Mouse (Mus musculus) midbrain, postnatal 0 days (tissue): ENCODE data around the gene Cd34. TPM values are rescaled to one million over a fixed set of nuclear protein-coding genes. Genes with fewer than 3 reads are reported as not detected.

ENCODE experiments used
- ATAC-seq: fragments of 200-750 bp; cut with Nextera tagmentation; 2 replicates; pipeline ENCODE4 v1.8.0; 2017; ENCODE audit warnings: moderate number of reproducible peaks, mild to moderate bottlenecking, moderate TSS enrichment, moderate library complexity; ENCODE audit not compliant: low FRiP score
- DNase-seq: peaks from one replicate; pipeline ENCODE4 v3.0.0-alpha.2; 2015; ENCODE audit warnings: low spot score
- H3K27ac ChIP-seq: fragments of 300-500 bp; sonication (generic); 2 replicates; pipeline ENCODE4 v1.5.1; 2014; ENCODE audit warnings: low read depth, mild to moderate bottlenecking, low read length, mixed read lengths
- H3K27me3 ChIP-seq: fragments of 300-500 bp; sonication (generic); 2 replicates; pipeline ENCODE4 v1.6.1; 2014; ENCODE audit warnings: low read length, control low read depth, mixed read lengths; ENCODE audit not compliant: insufficient read depth
- H3K36me3 ChIP-seq: fragments of 300-500 bp; sonication (generic); 2 replicates; pipeline ENCODE4 v1.6.1; 2014; ENCODE audit warnings: low read length, control low read depth, mixed read lengths; ENCODE audit not compliant: insufficient read depth
- H3K4me1 ChIP-seq: fragments of 300-500 bp; sonication (generic); 2 replicates; pipeline ENCODE4 v1.6.1; 2014; ENCODE audit warnings: mild to moderate bottlenecking, control low read depth, antibody characterized with exemption, low read length, mixed read lengths; ENCODE audit not compliant: insufficient read depth
- H3K4me2 ChIP-seq: fragments of 300-500 bp; sonication (generic); 2 replicates; pipeline ENCODE4 v1.6.1; 2014; ENCODE audit warnings: low read depth, mild to moderate bottlenecking, low read length, mixed read lengths; ENCODE audit not compliant: poor library complexity, severe bottlenecking
- H3K4me3 ChIP-seq: fragments of 300-500 bp; sonication (generic); 2 replicates; pipeline ENCODE4 v1.5.1; 2014; ENCODE audit warnings: low read depth, mild to moderate bottlenecking, low read length, moderate library complexity
- H3K9ac ChIP-seq: fragments of 300-500 bp; sonication (generic); replicated peaks from 2 replicates; pipeline ENCODE4 v1.6.1; 2014; ENCODE audit warnings: mild to moderate bottlenecking, low read length, moderate library complexity, mixed read lengths; ENCODE audit not compliant: poor library complexity, severe bottlenecking
- H3K9me3 ChIP-seq: fragments of 300-500 bp; sonication (generic); 2 replicates; pipeline ENCODE4 v1.6.1; 2016; ENCODE audit warnings: low read length, control low read depth
- CTCF ChIP-seq: IDR thresholded peaks from 2 replicates; pipeline ENCODE4 v1.5.1; 2016; ENCODE audit warnings: antibody characterized with exemption, mild to moderate bottlenecking
- WGBS: fragments of 180-500 bp; shearing (Covaris S2); extraction: QIAGEN DNeasy Blood & Tissue Kit; methylation state at CpG from one replicate; pipeline ENCODE4 v1.1.7; 2014; 5-methylcytosine and 5-hydroxymethylcytosine counted together
- polyA plus RNA-seq: library from polyadenylated mRNA; unstranded; fragments of >200 nt; fragmentation: Nextera tagmentation; extraction: Ambion mirVana; gene quantifications from 2 replicates; pipeline ENCODE4 v1.2.1, GENCODE M21; 2015
- total RNA-seq: library from RNA; depleted of rRNA; stranded (reverse); fragments of >200 nt; gene quantifications from 2 replicates; pipeline ENCODE4 v1.2.3, GENCODE M21; 2014

Cd34 gene
- total and polyA plus RNA-seq, 2 experiments from 2014 or later = 17.6 to 18.5 TPM

DNA sequence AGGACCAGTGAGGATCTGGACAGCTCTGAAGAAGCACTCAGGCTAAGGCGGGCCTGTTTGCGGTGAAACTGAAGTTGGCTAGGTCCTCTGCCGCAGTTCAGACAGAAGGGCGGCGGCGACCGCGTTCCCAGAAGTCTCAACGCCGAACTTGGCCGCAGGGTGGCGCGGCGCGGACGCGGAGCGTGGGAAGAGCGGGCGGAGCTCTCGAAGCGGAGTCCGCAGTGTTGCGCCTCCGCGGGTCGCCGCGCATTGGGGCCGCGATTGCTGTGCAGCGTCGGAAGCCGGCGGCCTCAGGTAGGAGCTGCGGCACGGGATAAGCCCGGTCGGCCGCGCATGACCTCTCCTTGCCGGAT lies 37.5 kb downstream of the Cd34 start:
- DNase-seq (peak; percentile 86), ATAC-seq (peak; percentile 86)
- peak; percentile 79 for TF ChIP-seq CTCF

DNA sequence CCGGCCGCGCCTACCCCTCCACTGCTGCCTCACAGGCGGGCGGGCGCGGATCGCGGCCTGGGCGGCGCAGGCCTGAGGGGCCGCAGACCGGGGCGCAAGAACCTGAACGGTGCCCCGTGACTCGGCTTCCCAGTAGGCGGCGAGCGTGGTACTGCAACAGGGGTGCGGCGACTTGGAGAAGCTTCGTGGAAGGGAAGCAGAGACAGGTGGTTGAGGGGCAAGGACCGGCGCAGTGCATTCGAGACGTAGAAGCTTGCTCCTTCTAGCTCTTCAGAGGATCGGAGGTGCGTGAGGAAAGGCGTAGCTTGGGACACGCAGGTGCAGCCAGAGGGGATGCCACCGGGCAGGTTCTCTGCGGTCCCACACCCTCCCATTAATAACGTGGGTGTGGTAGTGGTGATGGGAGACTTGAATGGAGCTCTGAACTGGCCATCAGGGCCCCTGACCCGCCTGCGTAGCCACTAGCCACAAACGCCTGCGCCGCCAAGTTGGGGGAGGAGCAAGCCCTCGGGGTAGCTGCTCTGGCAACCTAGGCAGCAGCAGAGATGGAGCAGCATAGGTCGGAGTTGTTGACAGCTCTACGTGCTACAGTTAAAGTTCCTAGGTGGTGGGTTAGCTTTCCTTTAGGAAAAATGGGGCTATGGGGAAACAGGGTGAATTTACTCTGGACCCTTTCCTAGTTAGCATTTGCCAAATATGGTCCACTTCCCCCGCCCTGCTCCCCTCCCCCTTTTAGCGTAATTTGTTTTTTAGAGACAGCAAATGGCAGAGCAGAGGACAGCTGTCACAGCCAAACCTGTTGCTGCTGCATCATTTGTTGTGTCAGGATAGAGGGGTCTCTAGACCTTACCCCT lies 38.1 kb downstream of the Cd34 start:
- H3K27me3 ChIP-seq = no peaks in the 10 kb centered on the region
- ATAC-seq (peak; percentile 84), DNase-seq (peak; percentile 61)
- peaks cover 18% of the 10 kb centered on the region; the same call in 1 of the 2 replicates for H3K4me1 ChIP-seq
- peak overlapping the region; percentile 78 for H3K27ac ChIP-seq
- no peaks in the 10 kb centered on the region for H3K36me3 ChIP-seq
- H3K4me2 ChIP-seq = peak overlapping the region; percentile 61
- peak overlapping the region; percentile 67 for H3K9ac ChIP-seq
- H3K4me3 ChIP-seq = peak overlapping the region; percentile 67
- WGBS = 1% methylated on average over 40 of the region's 44 CpGs
- no peaks in the 10 kb centered on the region for H3K9me3 ChIP-seq
- no peak; the same call in 1 of the 2 replicates for TF ChIP-seq CTCF

More for the DNA sequence above, 37.5 kb downstream of the Cd34 start:
- no peaks in the 10 kb centered on the region for H3K36me3 ChIP-seq
- H3K4me1 ChIP-seq = peaks cover 18% of the 10 kb centered on the region; the same call in 1 of the 2 replicates
- H3K27me3 ChIP-seq = no peaks in the 10 kb centered on the region
- no peaks in the 10 kb centered on the region for H3K9me3 ChIP-seq
- H3K27ac ChIP-seq = peak overlapping the region; percentile 78
- H3K9ac ChIP-seq = peak overlapping the region; percentile 67
- H3K4me3 ChIP-seq = peak overlapping the region; percentile 67
- H3K4me2 ChIP-seq = peak overlapping the region; percentile 61
- under 1% methylated on average over 36 of the region's 42 CpGs for WGBS

DNA sequence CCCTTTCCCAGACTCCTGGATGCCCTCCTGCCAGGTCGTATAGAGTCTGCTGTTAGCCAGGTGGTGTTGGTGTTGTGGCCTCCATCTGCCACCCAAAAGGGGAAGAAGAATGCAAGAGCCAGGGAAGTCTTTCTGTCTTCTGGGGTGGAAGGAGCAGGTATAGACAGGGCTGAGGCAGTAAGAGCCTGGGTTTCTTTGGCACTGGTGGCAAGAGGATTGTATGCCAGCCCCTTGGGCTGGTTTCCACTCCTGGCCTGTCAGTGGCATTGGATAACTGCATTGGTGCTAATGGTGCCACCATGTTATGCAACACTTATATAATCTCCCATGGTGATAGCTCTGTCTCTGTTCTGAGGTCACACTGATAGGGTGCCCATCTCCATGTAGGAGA lies 38.7 kb downstream of the Cd34 start:
- peak; percentile 3; the same call in 1 of the 2 replicates for ATAC-seq
- peak overlapping the region; percentile 67 for H3K9ac ChIP-seq
- peaks cover 18% of the 10 kb centered on the region; the same call in 1 of the 2 replicates for H3K4me1 ChIP-seq
- no peaks in the 10 kb centered on the region for H3K36me3 ChIP-seq
- H3K4me2 ChIP-seq = peak overlapping the region; percentile 61
- 44% methylated on average over 1 of the region's 1 CpGs for WGBS
- H3K4me3 ChIP-seq = peak overlapping the region; percentile 67
- H3K27me3 ChIP-seq = no peaks in the 10 kb centered on the region
- no peak for DNase-seq
- TF ChIP-seq CTCF = no peak
- no peaks in the 10 kb centered on the region for H3K9me3 ChIP-seq
- no peak overlapping the region for H3K27ac ChIP-seq

DNA sequence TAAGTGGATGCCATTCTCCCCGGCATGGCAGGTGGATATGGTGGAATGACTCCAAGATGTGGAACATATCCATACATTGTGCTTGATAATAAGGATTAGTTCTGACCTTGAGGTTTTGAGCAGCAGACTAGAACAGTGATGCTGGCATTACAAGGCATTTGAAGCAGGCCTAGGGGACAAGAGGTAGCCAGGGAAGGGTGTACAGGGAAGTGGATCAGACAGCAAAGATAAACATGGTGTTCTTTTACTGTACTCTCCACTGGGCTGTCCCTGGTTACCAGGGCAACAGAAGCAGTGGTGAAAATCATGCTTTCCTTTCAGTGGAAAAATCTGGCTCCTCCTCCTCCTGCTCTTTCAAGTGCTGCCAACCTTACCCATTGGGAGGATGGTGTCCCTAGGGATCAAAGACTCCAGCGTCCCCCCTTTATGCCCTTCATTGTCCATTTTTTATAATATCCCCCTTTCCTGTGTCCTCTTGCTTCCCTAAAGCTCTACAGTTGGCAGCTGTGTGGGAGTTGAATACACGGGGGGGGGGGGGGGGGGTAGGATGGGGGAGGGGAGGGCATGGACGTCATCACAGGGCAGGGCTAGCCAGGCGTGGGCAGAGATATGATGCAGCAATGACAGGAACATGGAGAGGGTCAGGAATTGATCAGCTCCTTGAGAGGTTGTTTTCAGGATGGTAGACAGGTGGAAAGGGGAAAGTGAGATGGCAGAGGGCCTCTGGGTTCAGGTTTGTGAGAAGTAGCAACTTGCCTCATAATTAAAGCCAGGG lies 39.5 kb downstream of the Cd34 start:
- Histone ChIP-seq H3K4me2 (peak overlapping the region; percentile 61), H3K27ac (no peak overlapping the region), H3K27me3 (no peaks in the 10 kb centered on the region), H3K36me3 (no peaks in the 10 kb centered on the region), H3K9ac (no peak overlapping the region), H3K4me3 (peak overlapping the region; percentile 67; the same call in 1 of the 2 replicates), H3K4me1 (peaks cover 18% of the 10 kb centered on the region; the same call in 1 of the 2 replicates), H3K9me3 (no peaks in the 10 kb centered on the region)
- TF ChIP-seq CTCF = no peak
- DNase-seq = peak; percentile 80
- 15% methylated on average over 4 of the region's 5 CpGs for WGBS
- ATAC-seq = peak; percentile 62

DNA sequence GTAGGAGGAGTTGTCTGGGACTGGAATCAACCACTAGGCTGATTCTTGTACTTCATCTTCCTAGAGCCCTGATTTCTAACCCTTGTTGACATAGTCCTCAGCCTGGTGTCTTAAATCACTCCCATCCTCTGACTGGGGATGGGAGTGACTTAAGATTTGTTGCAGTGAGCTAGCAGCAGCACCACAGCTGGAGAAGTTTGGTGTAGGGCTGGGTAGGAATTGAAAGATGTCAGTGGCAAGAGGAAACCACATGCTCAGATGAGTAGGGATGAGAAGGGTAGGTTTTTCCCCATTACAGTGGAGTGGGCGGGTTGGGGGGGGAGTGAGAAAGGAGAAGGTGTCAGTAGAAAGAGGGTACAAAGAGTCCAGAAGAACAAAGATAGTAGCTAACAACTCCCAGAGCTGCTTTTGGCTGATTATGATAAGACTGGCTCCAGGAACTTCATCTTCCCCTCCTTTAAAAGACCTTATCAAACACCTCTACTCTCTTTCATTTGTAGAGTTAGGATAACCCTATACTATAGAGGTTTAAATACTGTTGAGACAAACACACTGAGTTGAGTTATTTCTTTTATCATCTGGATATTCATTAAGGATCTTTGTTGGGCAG lies 42.3 kb downstream of the Cd34 start:
- 94% methylated on average over 1 of the region's 1 CpGs for WGBS
- Histone ChIP-seq H3K9me3 (no peaks in the 10 kb centered on the region), H3K36me3 (no peaks in the 10 kb centered on the region), H3K9ac (no peak overlapping the region), H3K4me2 (no peak overlapping the region), H3K27ac (no peak overlapping the region), H3K4me1 (peaks cover 18% of the 10 kb centered on the region; the same call in 1 of the 2 replicates), H3K27me3 (no peaks in the 10 kb centered on the region), H3K4me3 (no peak overlapping the region)
- DNase-seq (no peak), ATAC-seq (no peak)
- no peak for TF ChIP-seq CTCF
